In the genomic region with DNA sequence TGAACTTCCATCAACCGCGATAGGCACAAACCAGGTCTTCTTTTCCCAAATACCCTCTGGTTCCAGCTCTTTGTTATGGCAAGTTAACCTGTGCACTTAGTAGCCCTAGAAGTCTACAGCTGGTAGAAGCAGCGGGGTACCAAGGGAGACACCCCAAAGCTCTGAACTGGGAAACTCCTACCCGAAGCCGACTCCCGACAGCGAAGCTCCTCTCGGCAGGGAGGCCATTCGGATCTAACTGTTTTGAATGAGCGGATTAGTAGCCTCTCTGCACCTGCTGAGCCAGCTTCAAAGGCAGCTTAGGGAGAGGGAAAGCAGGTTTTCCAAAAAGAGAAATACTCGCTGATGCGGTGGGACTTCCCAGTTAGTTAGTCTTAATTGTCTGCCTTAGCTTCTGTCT, we compare ENCODE assay signal across 10 mouse cellular contexts.
A peak's percentile ranks its signal among the peaks of the same experiment; 100 is the strongest.
DNase-seq lines count a peak whose midpoint lies in the region; ATAC-seq and TF ChIP-seq lines count a peak whose summit lies in the region.
"Had no signal": no experiment of that assay in that cellular context is flagged by ENCODE, and none has a peak within 500 bp of the region (broad histone marks: within the 10 kb centered on the region; RNA-seq: fewer than 3 reads in every experiment).

No protein-coding gene starts in this region.

- ATAC-seq in heart, embryonic 14.5 days (ENCODE audit: insufficient number of reproducible peaks, insufficient read depth, low FRiP score, low read depth), result no peak
- no peak for ATAC-seq in forebrain, postnatal 0 days
- ATAC-seq in neural tube, embryonic 11.5 days (ENCODE audit: insufficient read depth, low FRiP score, low TSS enrichment), result no peak
- ATAC-seq in liver, postnatal 0 days, result no peak

- peaks cover 3% of the 10 kb centered on the region; the same call in 1 of the 2 replicates for H3K27me3 ChIP-seq in heart, embryonic 14.5 days (ENCODE audit: control insufficient read depth, insufficient read depth, low read length)
- peaks cover 5% of the 10 kb centered on the region; the same call in 1 of the 2 replicates for H3K27me3 ChIP-seq in forebrain, postnatal 0 days (ENCODE audit: insufficient read depth, low read length)
- no peaks in the 10 kb centered on the region for H3K27me3 ChIP-seq in neural tube, embryonic 11.5 days (ENCODE audit: control insufficient read depth, insufficient read depth, low read length)
- no peaks in the 10 kb centered on the region for H3K27me3 ChIP-seq in liver, postnatal 0 days (ENCODE audit: insufficient read depth, low read length)

- no peak overlapping the region for H3K9ac ChIP-seq in heart, embryonic 14.5 days (ENCODE audit: low read length)
- H3K9ac ChIP-seq in forebrain, postnatal 0 days, result no peak overlapping the region
- H3K9ac ChIP-seq in neural tube, embryonic 11.5 days (ENCODE audit: low read length), result no peak overlapping the region
- no peak overlapping the region for H3K9ac ChIP-seq in liver, postnatal 0 days (replicated peaks)
- H3K9ac ChIP-seq: liver, embryonic 14.5 days had no signal

- H3K4me3 ChIP-seq in heart, embryonic 14.5 days (ENCODE audit: control insufficient read depth in 1 of 2, insufficient read depth in 1 of 2, low read depth in 1 of 2, low read length in 2 of 2), result peak overlapping the region in 1 of 2 experiments; percentile 28; a peak in 2 of 4 replicates
- peak overlapping the region; percentile 17; the same call in 1 of the 2 replicates for H3K4me3 ChIP-seq in forebrain, postnatal 0 days (ENCODE audit: low read depth, low read length)
- no peak overlapping the region for H3K4me3 ChIP-seq in neural tube, embryonic 11.5 days (ENCODE audit: low read depth, low read length)
- H3K4me3 ChIP-seq in liver, postnatal 0 days (ENCODE audit: low read depth, low read length), result no peak overlapping the region
- H3K4me3 ChIP-seq: myocyte had no signal

- no peaks in the 10 kb centered on the region for H3K36me3 ChIP-seq in heart, embryonic 14.5 days (ENCODE audit: control insufficient read depth, insufficient read depth, low read length)
- H3K36me3 ChIP-seq in forebrain, postnatal 0 days (ENCODE audit: insufficient read depth), result no peaks in the 10 kb centered on the region
- H3K36me3 ChIP-seq in neural tube, embryonic 11.5 days (ENCODE audit: control insufficient read depth, insufficient read depth, low read length), result no peaks in the 10 kb centered on the region
- H3K36me3 ChIP-seq in liver, postnatal 0 days (replicated peaks; ENCODE audit: insufficient read depth, low read length), result no peaks in the 10 kb centered on the region

- peak overlapping the region; percentile 58 for H3K4me2 ChIP-seq in heart, embryonic 14.5 days (ENCODE audit: low read length)
- H3K4me2 ChIP-seq in forebrain, postnatal 0 days (ENCODE audit: low read depth), result peak overlapping the region; percentile 43
- H3K4me2 ChIP-seq in neural tube, embryonic 11.5 days (ENCODE audit: low read depth), result 0 out of 2 replicates have a peak overlapping the region, but pooled peaks have one; percentile 20
- no peak overlapping the region for H3K4me2 ChIP-seq in liver, postnatal 0 days (ENCODE audit: low read depth, low read length)

- H3K27ac ChIP-seq in heart, embryonic 14.5 days (replicated peaks in 1 of 2; ENCODE audit: control insufficient read depth in 1 of 2, insufficient read depth in 1 of 2, low read depth in 2 of 2, low read length in 2 of 2), result no peak overlapping the region
- no peak overlapping the region for H3K27ac ChIP-seq in forebrain, postnatal 0 days (ENCODE audit: low read depth, low read length)
- H3K27ac ChIP-seq in neural tube, embryonic 11.5 days (ENCODE audit: low read depth, low read length), result no peak overlapping the region
- no peak overlapping the region for H3K27ac ChIP-seq in liver, postnatal 0 days (ENCODE audit: low read depth)
- H3K27ac ChIP-seq: liver, embryonic 14.5 days had no signal

- no peaks in the 10 kb centered on the region for H3K4me1 ChIP-seq in heart, embryonic 14.5 days (ENCODE audit: control insufficient read depth in 2 of 2, insufficient read depth in 2 of 2, low read length in 2 of 2)
- H3K4me1 ChIP-seq in forebrain, postnatal 0 days (ENCODE audit: insufficient read depth), result 0 out of 2 replicates have a peak, but pooled peaks cover 3% of the 10 kb centered on the region
- H3K4me1 ChIP-seq in neural tube, embryonic 11.5 days (ENCODE audit: control insufficient read depth, insufficient read depth, low read length), result no peaks in the 10 kb centered on the region
- H3K4me1 ChIP-seq in liver, postnatal 0 days (ENCODE audit: insufficient read depth), result no peaks in the 10 kb centered on the region

- no peak for TF ChIP-seq CTCF in forebrain, postnatal 0 days (IDR thresholded peaks at IDR 0.05; ENCODE audit: low read depth)
- no peak for TF ChIP-seq CTCF in liver, postnatal 0 days (IDR thresholded peaks at IDR 0.05; ENCODE audit: low read depth)

- no peak for DNase-seq in heart, adult 8-10 months (ENCODE audit: low spot score)
- peak; percentile 9 for DNase-seq in brain, adult 2 months (ENCODE audit: low read depth, low spot score)
- DNase-seq in forebrain, postnatal 0 days, result peak; percentile 10
- DNase-seq in neural tube, embryonic 11.5 days (ENCODE audit: low spot score), result peak; percentile 14
- DNase-seq in adrenal gland, adult 8-10 months, result no peak
- no peak for DNase-seq in adrenal gland, postnatal 10 days
- DNase-seq in liver, postnatal 0 days, result no peak

- 3% methylated on average over 12 of the region's 12 CpGs for WGBS in heart, embryonic 14.5 days
- 6% methylated on average over 12 of the region's 12 CpGs for WGBS in forebrain, postnatal 0 days
- 3% methylated on average over 12 of the region's 12 CpGs for WGBS in neural tube, embryonic 11.5 days
- WGBS in liver, postnatal 0 days (ENCODE audit: insufficient replicate concordance), result 15% methylated on average over 12 of the region's 12 CpGs

- no peak for TF ChIP-seq EP300 in liver, postnatal 0 days (IDR thresholded peaks at IDR 0.05; ENCODE audit: low read depth)

- no peaks in the 10 kb centered on the region for H3K9me3 ChIP-seq in heart, embryonic 14.5 days (ENCODE audit: control insufficient read depth, low read length)
- H3K9me3 ChIP-seq in forebrain, postnatal 0 days (ENCODE audit: low read length), result no peaks in the 10 kb centered on the region
- no peaks in the 10 kb centered on the region for H3K9me3 ChIP-seq in neural tube, embryonic 11.5 days (ENCODE audit: control insufficient read depth, low read length)
- H3K9me3 ChIP-seq in liver, postnatal 0 days (ENCODE audit: low read length), result no peaks in the 10 kb centered on the region

Comparison
In these comparisons a context has a peak if more than half of its experiments do, and no peak if none do; other contexts are left out.
1. DNase-seq: peak in brain, adult 2 months (single experiment), forebrain, postnatal 0 days (single experiment) and neural tube, embryonic 11.5 days (single experiment); none in heart, adult 8-10 months (single experiment), adrenal gland, adult 8-10 months (single experiment), adrenal gland, postnatal 10 days (single experiment) and liver, postnatal 0 days (single experiment).